Mouse (Mus musculus): Measurements from ENCODE around the gene N4bp1. TPM values are rescaled to one million over a fixed set of nuclear protein-coding genes. Genes with fewer than 3 reads are reported as not detected.

Gene N4bp1
- total RNA-seq, 1 experiment from 2014 or later = 82.2 TPM

DNA sequence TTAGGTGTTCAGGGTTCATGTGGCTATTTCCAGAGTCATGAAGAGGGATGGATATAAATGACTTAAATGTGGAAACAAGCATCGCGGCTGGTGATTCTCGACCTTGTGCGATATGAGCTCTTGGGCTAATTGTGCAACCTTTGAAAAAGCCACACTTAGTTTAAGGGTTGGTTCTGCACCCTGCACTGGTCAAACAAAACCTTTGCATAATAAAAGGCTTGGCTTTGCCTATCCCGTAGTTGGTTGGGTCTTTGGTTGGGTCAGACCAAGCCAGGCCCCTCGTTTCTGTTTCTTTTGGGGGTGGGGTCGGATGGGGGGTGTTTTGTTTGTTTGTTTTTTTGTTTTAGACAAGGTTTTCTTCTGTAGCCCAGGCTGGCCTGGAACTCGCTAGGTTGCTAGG, 17.6 kb upstream of the N4bp1 start:
- ATAC-seq (ENCODE audit: extremely low read depth, insufficient number of reproducible peaks, low FRiP score, poor library complexity, severe bottlenecking) = no peak

DNA sequence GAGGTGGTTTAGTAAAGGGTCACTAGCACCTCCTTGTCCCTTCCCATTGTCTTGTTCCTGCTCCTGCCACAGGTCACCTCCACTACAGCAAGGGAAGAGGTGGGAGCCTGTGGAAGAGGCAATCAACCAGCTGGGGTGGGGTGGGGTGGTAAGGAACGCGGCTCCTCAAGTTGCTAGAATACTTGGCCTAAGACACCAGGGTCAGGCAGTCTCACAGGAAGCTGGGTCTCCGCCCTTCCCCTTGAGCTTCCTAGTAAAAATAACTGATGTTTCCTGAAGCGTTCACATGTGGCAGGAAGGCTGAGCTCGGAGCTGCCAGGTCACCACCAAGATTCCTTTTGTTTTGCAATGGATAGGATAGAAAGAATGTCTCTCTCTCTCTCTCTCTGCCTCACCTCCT, 16.9 kb upstream of the N4bp1 start:
- ATAC-seq (ENCODE audit: extremely low read depth, insufficient number of reproducible peaks, low FRiP score, poor library complexity, severe bottlenecking) = no peak

DNA sequence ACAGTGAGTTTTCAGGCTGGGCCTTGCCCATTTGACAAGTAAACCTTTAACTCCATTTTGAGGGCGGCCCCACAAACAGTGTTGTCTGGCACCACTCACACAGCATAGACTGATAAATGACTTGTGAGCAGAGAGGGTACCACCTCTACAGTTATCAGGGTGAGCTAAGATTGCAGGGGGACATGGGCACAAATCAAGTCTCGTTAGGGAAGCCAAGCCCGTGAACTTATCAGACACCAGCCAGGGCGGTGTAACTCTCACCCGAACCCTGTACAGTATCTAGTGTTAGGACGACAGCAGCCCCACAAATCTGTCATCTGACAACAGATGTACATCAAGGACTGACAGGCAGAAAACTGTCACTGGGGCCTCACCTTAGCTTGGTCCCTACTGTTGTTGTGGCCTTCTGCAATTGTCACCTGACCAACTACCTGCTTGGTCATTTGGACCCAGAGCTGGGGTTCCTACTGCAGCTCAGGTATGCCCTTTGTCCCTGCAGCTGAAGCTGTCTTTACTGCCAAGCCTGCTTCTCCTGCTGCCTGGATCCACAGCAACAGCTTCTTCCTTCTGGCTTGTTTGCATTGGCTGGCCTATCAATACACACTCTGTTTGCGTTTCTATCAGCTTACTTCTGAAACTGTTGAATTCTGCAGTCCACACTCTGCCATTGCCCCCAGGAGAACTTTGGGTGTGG, 12.8 kb upstream of the N4bp1 start:
- ATAC-seq (ENCODE audit: extremely low read depth, insufficient number of reproducible peaks, low FRiP score, poor library complexity, severe bottlenecking) = no peak

DNA sequence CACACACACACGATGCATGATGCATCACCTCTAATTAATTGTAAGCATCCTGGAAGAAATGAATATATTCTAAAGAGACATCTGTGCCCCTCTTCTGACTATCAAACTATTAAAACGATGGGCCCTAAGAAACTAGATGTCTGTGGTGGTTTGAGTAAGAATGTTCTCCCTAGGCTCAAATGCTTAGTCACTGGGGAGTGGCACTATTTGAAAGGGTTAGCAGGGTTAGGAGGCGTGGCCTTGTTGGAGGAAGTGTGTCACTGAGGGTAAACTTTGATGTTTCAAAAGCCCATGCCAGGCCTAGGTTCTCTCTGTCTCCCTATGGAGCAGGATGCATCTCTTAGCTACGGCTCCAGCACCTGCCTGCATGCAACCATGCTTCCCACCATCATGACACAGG, 10.3 kb upstream of the N4bp1 start:
- peak; percentile 44; the same call in 1 of the 2 replicates for ATAC-seq (ENCODE audit: extremely low read depth, insufficient number of reproducible peaks, low FRiP score, poor library complexity, severe bottlenecking)

DNA sequence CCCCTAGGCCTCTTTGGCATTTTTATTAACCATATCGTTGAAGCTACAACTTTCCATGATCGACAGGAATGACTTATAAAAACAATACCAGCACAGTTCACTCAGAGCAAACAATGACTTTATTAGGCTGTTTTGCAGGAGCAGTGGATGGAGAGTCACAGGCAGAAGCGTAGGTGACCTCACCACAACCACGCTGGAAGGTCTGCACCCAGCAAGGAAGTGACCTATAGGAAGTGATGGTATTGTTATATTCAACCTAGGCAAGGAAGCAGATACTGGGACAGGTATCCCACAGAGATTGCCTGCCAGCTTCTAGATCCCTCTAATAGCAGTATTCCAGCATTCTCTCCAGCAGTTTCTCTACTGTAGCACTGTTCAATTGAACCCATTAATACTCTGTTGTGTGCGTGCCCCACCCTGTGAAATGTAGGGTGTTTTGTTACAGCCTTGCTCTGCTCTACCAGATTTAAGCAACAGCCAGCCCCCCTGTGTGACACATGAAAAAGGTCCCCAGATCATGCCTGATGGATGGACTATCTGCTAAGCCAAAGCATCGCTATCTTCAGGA, 9.2 kb upstream of the N4bp1 start:
- no peak for ATAC-seq (ENCODE audit: extremely low read depth, insufficient number of reproducible peaks, low FRiP score, poor library complexity, severe bottlenecking)

- no peak for ATAC-seq (ENCODE audit: extremely low read depth, insufficient number of reproducible peaks, low FRiP score, poor library complexity, severe bottlenecking)
Observed at GRCm38 (mm10) chr8:86893554-86893953, 8.5 kb upstream of the N4bp1 start.

- ATAC-seq (ENCODE audit: extremely low read depth, insufficient number of reproducible peaks, low FRiP score, poor library complexity, severe bottlenecking) = peak; percentile 39
Observed at GRCm38 (mm10) chr8:86891533-86891932, 6.5 kb upstream of the N4bp1 start.

DNA sequence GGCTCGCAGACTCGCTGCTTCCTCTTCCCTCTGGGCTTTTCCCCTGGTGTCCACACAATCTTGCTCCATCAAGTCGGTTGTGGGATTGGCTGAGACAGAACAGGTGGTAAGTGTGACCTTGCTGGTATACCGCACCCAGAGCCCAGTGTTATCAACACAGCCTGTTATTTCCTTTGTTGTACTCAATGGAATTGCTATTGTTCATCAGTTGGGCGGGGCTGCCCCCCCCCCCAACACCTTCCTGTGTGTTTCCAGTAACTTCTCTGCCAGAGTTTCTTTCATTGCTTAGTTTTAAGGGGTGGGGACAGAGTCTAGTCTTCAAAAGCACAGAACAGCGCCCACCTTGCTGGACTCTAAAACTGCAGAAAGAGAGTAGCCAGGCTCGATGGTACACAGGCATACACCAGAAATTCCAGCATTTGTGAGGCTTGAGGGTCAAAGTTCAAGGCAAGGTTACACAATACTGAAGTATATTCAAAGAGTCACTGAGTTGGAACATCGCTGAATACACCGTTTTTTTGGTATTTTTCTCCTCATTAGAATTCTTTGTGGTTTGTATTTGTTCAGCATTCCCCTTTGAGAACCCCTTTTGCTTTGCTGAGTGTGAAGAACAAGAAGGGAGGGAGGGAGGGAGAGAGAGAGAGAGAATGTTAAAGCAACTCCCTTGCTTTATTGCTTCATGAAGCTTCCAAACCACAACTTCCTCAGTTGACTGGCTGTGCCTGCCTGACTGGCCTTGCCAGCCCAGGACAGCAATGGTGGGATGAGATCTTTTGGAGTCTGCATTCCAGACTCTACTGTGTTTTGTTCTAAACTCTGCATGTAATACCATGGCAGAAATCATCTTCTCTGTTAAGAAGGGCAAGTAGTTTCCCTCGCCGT, 3.2 kb upstream of the N4bp1 start:
- ATAC-seq (ENCODE audit: extremely low read depth, insufficient number of reproducible peaks, low FRiP score, poor library complexity, severe bottlenecking) = peak; percentile 83

DNA sequence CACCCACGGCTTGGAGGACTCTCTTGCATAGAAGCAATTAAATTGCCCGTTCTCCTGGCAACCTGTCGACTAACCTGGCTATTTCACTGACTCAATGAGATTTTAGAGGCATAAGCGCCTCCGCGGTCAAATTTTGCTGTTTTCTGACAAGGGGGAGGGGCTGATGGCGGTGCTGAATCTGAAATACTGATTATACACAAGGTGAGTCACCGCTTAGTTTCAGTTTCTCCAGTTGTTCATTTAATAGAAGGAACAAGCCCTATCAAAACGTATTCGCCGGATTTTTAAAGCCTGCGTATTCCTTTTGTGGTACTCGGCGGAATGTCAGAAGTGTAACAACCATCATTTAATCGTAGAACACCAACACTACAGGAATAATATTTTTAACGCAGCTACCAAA, 991 bp downstream of the N4bp1 start:
- no peak for ATAC-seq (ENCODE audit: extremely low read depth, insufficient number of reproducible peaks, low FRiP score, poor library complexity, severe bottlenecking)

DNA sequence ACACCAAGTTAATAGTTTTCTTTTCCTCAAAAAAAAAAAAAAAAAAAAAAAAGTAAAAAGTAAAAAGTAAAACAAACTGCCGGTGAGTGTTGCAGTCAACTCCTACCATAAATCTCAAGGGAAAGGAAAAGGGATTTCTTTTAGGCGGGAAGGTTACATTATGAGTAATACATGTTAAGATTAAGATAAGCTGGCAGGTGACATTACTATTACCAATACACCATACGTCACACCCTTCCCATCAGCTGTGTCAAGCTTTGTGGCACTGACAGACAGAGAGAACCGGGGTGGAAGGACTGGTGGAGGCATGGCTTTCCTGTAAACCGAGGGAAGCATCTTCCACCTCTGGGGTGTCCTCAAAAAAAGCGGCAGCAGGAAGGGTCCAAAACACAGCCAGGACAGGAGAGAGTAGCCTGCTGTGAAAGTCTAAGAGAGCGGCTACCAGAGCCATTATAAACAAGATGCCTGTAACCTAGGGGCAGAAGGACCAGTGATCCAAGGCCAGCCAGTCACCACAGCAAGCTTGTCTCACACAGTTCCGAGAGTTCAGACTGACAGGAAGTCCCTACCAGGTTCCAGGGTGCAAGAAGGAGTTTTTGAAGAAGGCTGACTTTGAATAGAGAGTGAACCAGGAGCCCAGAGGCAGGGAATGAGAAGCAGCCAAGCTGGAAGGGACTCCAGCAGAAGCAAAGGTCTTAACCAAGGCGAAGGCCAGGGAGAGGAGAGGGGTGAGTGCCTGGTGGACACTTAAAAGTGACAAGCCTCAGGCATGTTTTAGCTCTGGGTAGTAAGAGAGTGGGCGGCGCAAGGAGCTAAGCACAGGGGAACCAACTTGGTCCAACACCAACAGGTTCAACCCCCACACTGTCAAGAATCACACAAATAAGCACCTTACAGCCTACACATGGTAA, 2.2 kb downstream of the N4bp1 start:
- no peak for ATAC-seq (ENCODE audit: extremely low read depth, insufficient number of reproducible peaks, low FRiP score, poor library complexity, severe bottlenecking)

DNA sequence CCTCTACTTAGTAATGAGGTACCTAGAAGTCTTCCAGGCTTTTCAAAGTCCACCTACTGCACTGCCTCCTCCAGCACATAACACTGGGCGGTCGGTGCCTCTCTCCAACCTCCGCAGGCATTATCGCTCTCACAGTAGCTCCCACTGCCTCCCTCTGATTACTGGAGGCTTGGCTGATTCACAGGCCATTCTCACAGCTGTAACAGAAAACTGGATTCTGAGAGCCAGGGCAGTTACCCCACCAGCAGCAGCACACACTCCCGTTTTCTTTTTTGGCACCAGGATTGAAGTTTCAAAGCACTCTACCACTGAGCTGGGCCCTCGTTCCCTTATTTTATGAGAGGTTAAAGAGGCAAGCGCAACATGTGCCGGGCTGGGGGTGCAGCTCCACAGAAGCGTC, 3.1 kb downstream of the N4bp1 start:
- ATAC-seq (ENCODE audit: extremely low read depth, insufficient number of reproducible peaks, low FRiP score, poor library complexity, severe bottlenecking) = no peak

DNA sequence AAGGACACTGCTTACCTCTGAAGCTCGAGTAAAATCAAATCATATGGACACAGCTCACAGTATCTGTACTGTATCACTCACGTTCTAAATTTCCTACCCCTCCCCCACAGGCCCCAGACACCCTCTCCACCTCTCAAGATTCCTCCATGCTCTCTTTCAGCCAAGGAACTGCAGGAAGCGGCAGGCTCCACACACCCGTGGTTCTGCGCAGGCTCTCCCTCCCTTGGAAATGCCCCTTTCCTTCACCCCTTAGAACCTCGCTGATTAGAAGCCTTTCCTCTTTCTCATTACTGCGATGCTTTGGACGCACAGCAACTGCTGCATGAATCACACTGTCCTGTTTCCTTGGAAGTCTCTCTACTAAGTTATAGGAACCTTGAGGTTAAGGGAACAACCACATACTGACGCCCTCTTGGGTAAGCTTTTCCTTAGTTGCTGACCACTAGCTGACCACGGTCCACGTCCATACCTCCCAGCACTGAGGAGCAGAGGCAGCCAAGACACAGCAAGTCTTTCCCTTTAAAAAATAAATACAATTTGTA, 3.9 kb downstream of the N4bp1 start:
- no peak for ATAC-seq (ENCODE audit: extremely low read depth, insufficient number of reproducible peaks, low FRiP score, poor library complexity, severe bottlenecking)

DNA sequence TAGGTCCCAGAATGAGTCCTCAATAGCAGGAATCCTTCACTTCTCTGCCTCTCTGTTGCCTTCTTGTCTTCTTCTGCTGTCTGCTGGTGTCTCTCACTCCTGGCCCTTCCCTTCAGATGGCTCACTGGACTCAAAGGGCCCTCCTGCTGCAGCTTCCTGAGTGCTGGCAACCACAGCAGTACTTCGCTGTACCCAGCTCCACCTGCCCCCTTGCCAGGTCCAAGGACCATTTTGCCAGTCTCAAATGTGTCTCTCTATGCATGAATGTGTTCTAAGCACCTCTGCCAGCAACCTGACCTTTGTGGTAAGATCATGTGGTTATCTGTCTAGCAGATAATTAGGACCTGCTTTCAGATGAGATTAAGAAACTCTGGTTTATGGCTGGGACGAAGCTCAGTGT, 8.2 kb downstream of the N4bp1 start:
- no peak for ATAC-seq (ENCODE audit: extremely low read depth, insufficient number of reproducible peaks, low FRiP score, poor library complexity, severe bottlenecking)

GRCm38 (mm10) chr8:86874055-86874454, 11.0 kb downstream of the N4bp1 start:
- ATAC-seq (ENCODE audit: extremely low read depth, insufficient number of reproducible peaks, low FRiP score, poor library complexity, severe bottlenecking) = no peak

GRCm38 (mm10) chr8:86873151-86873550, 11.9 kb downstream of the N4bp1 start:
- ATAC-seq (ENCODE audit: extremely low read depth, insufficient number of reproducible peaks, low FRiP score, poor library complexity, severe bottlenecking) = peak; percentile 24; the same call in 1 of the 2 replicates

- ATAC-seq (ENCODE audit: extremely low read depth, insufficient number of reproducible peaks, low FRiP score, poor library complexity, severe bottlenecking) = peak; percentile 53; the same call in 1 of the 2 replicates
Observed at GRCm38 (mm10) chr8:86872097-86872815, 12.8 kb downstream of the N4bp1 start.

DNA sequence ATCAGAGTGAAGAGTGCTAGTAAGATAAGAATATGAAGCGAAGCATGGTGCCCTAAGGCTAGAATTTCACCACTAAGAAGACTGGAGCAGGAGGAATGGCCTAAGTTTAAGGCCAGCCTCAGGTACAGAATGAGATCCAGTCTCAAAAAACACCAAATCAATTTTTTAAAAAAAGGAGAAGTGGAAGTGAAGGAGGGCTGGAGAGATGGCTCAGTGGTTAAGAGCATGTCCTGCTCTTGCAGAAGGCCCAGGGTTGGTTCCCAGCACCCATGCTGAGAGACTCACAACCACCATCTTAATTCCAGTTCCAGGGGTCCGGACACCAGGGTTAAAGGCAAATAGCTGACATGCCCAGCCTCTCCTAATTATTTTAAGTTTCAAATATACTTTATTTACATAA, 13.6 kb downstream of the N4bp1 start:
- no peak for ATAC-seq (ENCODE audit: extremely low read depth, insufficient number of reproducible peaks, low FRiP score, poor library complexity, severe bottlenecking)

DNA sequence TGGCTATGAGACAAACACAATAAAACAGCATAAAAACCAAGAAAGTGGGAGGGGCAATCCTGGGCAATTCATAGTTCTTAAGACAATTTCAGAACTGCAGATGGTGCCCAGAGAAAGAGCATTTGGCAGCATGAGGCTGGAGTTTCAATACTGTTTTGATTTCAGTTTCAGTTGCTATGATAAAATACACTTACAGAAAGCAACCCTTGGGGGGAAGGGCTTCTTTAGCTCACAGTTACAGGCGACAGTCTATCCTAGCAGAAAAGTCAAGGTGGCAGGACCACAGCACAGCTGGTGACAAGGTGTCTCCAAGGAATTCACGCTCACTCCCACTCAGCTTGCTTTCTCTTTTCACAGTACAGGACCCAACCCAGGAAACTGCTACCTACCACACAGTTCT, 14.3 kb downstream of the N4bp1 start:
- ATAC-seq (ENCODE audit: extremely low read depth, insufficient number of reproducible peaks, low FRiP score, poor library complexity, severe bottlenecking) = peak; percentile 31; the same call in 1 of the 2 replicates
